Mouse (Mus musculus): Measurements from ENCODE around the gene Manbal. TPM values are rescaled to one million over a fixed set of nuclear protein-coding genes. Genes with fewer than 3 reads are reported as not detected.

The Manbal gene
- polyA plus RNA-seq, 1 experiment from 2014 or later = 68.4 TPM

- Histone ChIP-seq H3K36me3 (peaks cover 13% of the 10 kb centered on the region), H3K4me1 (replicated peaks) (peaks cover 26% of the 10 kb centered on the region), H3K9ac (no peak overlapping the region), H3K9me3 (no peaks in the 10 kb centered on the region), H3K4me3 (replicated peaks) (no peak overlapping the region), H3K27me3 (replicated peaks) (no peaks in the 10 kb centered on the region), H3K4me2 (replicated peaks) (no peak overlapping the region), H3K27ac (peak overlapping the region; percentile 37)
- ATAC-seq = no peak
- WGBS = 51% methylated on average over 13 of the region's 13 CpGs
These were observed 28.6 kb downstream of the Manbal start for GRCm38 (mm10) chr2:157395960-157396359.

DNA sequence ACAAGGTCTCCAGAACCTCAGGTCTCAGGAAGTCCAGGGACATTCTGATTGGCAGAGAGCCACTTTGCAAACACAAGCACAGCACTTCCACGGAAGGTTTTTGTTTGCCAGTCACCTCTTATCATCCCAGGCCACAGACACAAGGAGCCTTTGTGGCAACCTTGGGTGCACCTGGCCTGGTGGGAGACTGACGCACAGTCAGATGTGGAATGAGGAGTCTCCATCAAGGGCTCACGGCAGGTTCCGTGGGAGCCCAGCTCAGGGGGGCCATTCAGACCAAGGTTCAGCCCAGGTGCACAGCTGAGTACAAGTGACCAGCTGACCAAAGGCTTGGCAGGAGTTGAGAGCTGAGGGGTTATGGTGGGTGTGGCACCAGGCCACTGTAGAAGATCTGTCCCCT, 30.0 kb downstream of the Manbal start:
- Histone ChIP-seq H3K4me1 (replicated peaks) (peaks cover 22% of the 10 kb centered on the region), H3K36me3 (peaks cover 13% of the 10 kb centered on the region), H3K4me3 (replicated peaks) (no peak overlapping the region), H3K4me2 (replicated peaks) (no peak overlapping the region), H3K9me3 (no peaks in the 10 kb centered on the region), H3K27ac (no peak overlapping the region), H3K9ac (no peak overlapping the region), H3K27me3 (replicated peaks) (no peaks in the 10 kb centered on the region)
- WGBS = 74% methylated on average over 4 of the region's 4 CpGs
- no peak for ATAC-seq

DNA sequence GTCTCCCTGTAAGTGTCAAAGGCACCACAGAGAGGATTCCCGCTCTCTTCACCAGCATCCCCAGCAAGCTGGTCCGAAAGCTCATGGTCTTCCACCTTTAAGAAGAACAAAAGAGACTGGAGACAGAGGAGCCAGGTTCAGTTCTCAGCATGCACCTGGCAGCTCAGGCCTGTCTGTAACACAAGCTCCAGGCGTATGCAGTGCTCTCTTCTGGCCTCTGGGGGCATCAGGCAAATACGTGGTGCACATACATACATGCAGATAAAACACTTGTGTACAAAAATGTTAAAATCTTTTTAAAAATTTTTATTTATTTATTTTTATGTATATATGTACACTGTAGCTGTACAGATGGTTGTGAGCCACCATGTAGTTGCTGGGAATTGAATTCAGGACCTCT, 31.1 kb downstream of the Manbal start:
- Histone ChIP-seq H3K9ac (no peak overlapping the region), H3K9me3 (no peaks in the 10 kb centered on the region), H3K27me3 (replicated peaks) (no peaks in the 10 kb centered on the region), H3K4me1 (replicated peaks) (peaks cover 17% of the 10 kb centered on the region), H3K4me2 (replicated peaks) (no peak overlapping the region), H3K4me3 (replicated peaks) (no peak overlapping the region), H3K36me3 (peaks cover 13% of the 10 kb centered on the region), H3K27ac (no peak overlapping the region)
- ATAC-seq = no peak
- WGBS = 96% methylated on average over 4 of the region's 4 CpGs

DNA sequence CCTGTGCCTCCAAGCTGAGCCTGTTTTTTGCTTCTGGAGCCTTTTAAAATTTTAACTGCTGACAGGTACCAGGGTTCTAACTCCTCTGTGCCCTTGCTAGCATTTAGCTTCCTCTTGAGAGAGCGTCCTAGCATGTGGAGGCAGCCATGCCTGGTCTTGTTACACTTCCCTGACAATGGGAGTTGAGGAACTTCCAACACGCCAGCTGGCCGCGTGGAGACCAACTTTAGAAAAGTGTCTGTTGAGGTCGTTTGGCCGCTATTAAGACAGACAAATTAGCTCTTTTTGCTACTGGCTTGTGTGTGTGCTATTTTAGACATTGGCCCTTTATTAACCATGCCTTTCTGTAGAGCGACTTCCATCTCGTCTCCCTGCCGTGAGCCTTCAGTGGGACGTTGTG, 32.4 kb downstream of the Manbal start:
- no peak overlapping the region for H3K4me2 ChIP-seq (replicated peaks)
- H3K36me3 ChIP-seq = peaks cover 13% of the 10 kb centered on the region
- H3K27ac ChIP-seq = no peak overlapping the region
- no peaks in the 10 kb centered on the region for H3K9me3 ChIP-seq
- peaks cover 15% of the 10 kb centered on the region for H3K4me1 ChIP-seq (replicated peaks)
- no peak overlapping the region for H3K9ac ChIP-seq
- ATAC-seq = no peak
- 85% methylated on average over 10 of the region's 10 CpGs for WGBS
- H3K27me3 ChIP-seq (replicated peaks) = no peaks in the 10 kb centered on the region
- H3K4me3 ChIP-seq (replicated peaks) = no peak overlapping the region

DNA sequence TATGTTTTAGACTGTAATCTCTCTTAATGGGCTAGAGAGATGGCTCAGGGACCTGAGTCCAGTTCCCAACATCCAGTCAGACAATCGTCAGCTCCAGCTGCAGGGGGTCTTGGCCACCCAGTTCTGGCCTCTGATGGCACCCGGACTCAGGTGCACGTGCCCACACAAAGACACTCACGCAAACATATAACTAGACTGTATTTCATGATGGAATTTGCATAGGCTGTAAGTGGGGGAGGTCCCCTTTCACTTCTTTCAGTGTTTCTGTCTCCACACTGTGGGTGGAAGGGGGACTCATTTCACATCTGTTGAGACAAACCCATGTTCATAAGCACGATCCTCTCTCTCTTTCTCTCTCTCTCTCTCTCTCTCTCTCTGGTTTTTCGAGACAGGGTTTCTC, 33.1 kb downstream of the Manbal start:
- Histone ChIP-seq H3K27me3 (replicated peaks) (no peaks in the 10 kb centered on the region), H3K27ac (no peak overlapping the region), H3K9ac (no peak overlapping the region), H3K4me1 (replicated peaks) (peaks cover 8% of the 10 kb centered on the region), H3K9me3 (no peaks in the 10 kb centered on the region), H3K4me2 (replicated peaks) (no peak overlapping the region), H3K4me3 (replicated peaks) (no peak overlapping the region), H3K36me3 (peaks cover 13% of the 10 kb centered on the region)
- WGBS = 89% methylated on average over 6 of the region's 6 CpGs
- no peak for ATAC-seq

GRCm38 (mm10) chr2:157401261-157401660, 33.9 kb downstream of the Manbal start:
- Histone ChIP-seq H3K4me2 (replicated peaks) (no peak overlapping the region), H3K4me3 (replicated peaks) (no peak overlapping the region), H3K9ac (no peak overlapping the region), H3K9me3 (no peaks in the 10 kb centered on the region), H3K27ac (no peak overlapping the region), H3K4me1 (replicated peaks) (peaks cover 1% of the 10 kb centered on the region; the same call in 1 of the 2 replicates), H3K27me3 (replicated peaks) (no peaks in the 10 kb centered on the region), H3K36me3 (peaks cover 9% of the 10 kb centered on the region)
- no peak for ATAC-seq
- 96% methylated on average over 2 of the region's 2 CpGs for WGBS

DNA sequence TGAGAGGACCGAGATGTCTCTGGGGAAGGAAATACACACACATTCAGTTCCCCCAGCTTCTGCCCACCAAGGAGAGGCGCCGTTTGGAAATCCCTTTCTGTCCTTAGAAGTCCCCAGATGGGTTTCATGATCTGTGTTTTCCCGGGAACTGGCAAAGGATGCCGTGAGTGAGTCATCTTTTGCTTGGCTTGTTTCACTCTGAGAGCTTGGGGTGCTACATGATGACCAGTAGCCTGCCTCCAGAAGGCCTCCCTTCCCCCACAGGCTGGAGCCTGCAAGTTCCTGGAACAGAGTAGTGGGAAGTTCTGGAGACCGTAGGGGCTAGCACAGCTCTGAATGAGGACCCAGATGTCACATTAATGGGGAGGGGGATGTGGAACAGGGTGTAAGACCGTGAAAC, 40.2 kb downstream of the Manbal start:
- Histone ChIP-seq H3K9ac (no peak overlapping the region), H3K4me3 (replicated peaks) (no peak overlapping the region), H3K36me3 (no peaks in the 10 kb centered on the region), H3K27me3 (replicated peaks) (no peaks in the 10 kb centered on the region), H3K9me3 (no peaks in the 10 kb centered on the region), H3K4me1 (replicated peaks) (no peaks in the 10 kb centered on the region), H3K27ac (no peak overlapping the region), H3K4me2 (replicated peaks) (no peak overlapping the region)
- ATAC-seq = no peak
- 81% methylated on average over 7 of the region's 7 CpGs for WGBS

DNA sequence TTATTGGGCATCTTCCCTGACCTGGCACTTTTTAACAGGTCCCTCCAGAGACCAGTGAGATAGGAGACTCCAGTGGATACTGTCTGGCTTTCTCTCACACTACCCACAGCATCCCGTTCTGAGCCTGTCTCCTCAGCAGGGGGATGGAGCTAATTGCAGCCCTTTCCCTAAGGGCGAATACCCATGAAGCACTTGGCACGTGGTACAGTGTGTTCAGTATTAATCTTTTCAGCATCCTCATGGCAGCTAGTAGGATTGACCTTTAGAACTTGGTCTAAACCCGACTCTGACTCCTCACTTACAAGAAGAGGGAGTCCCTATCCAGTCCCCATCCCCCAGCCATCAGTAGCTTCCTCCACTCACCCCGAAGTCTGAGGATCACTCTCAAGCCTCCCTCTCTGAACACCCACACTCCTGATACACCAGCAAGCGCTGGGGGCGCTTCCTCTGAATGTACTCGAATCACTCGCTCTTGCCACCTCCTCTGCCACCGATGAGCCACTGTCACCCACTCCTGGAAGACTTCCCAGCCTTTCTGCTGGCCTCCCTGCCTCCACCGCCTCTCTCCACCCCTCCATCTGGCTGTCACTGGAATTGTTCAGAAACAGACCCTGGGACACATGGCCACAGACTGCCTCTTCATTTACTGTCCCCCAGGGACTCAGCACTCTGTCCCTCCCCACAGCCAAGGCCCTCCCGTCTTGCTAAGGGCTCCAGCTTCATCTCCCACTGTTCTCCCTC, 42.6 kb downstream of the Manbal start:
- no peak overlapping the region for H3K9ac ChIP-seq
- no peaks in the 10 kb centered on the region for H3K9me3 ChIP-seq
- H3K4me1 ChIP-seq (replicated peaks) = no peaks in the 10 kb centered on the region
- ATAC-seq = no peak
- H3K36me3 ChIP-seq = no peaks in the 10 kb centered on the region
- 68% methylated on average over 12 of the region's 12 CpGs for WGBS
- H3K4me3 ChIP-seq (replicated peaks) = no peak overlapping the region
- no peak overlapping the region for H3K27ac ChIP-seq
- no peak overlapping the region for H3K4me2 ChIP-seq (replicated peaks)
- H3K27me3 ChIP-seq (replicated peaks) = no peaks in the 10 kb centered on the region

GRCm38 (mm10) chr2:157411151-157411693, 43.8 kb downstream of the Manbal start:
- Histone ChIP-seq H3K9ac (no peak overlapping the region), H3K36me3 (no peaks in the 10 kb centered on the region), H3K4me2 (replicated peaks) (no peak overlapping the region), H3K4me3 (replicated peaks) (no peak overlapping the region), H3K9me3 (no peaks in the 10 kb centered on the region), H3K27me3 (replicated peaks) (no peaks in the 10 kb centered on the region), H3K27ac (no peak overlapping the region), H3K4me1 (replicated peaks) (no peaks in the 10 kb centered on the region)
- 78% methylated on average over 6 of the region's 6 CpGs for WGBS
- ATAC-seq = no peak

DNA sequence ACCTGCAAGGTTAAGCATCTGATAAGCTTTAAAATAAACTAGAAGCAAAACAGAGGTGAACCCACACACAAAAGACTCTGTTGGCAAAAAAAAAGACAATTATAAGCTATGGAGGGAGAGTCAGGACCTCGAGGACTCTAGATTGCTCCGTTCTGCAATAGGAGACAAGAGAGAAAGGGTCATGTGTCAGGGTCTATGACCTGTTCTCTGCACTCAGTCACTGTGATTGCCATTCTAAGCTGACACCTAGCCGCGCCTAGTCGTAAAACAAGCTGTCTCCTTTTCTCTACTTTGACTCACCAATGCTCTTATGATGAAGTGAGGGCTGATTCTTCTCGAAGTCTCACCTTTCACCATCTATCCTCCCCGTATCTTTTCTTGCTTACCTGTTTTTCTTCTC, 45.1 kb downstream of the Manbal start:
- Histone ChIP-seq H3K27me3 (replicated peaks) (no peaks in the 10 kb centered on the region), H3K36me3 (no peaks in the 10 kb centered on the region), H3K4me1 (replicated peaks) (0 out of 2 replicates have a peak, but pooled peaks cover 3% of the 10 kb centered on the region), H3K27ac (no peak overlapping the region), H3K4me2 (replicated peaks) (no peak overlapping the region), H3K9ac (no peak overlapping the region), H3K4me3 (replicated peaks) (no peak overlapping the region), H3K9me3 (no peaks in the 10 kb centered on the region)
- 42% methylated on average over 7 of the region's 7 CpGs for WGBS
- ATAC-seq = peak; percentile 64

GRCm38 (mm10) chr2:157417229-157417628, 49.8 kb downstream of the Manbal start:
- no peaks in the 10 kb centered on the region for H3K27me3 ChIP-seq (replicated peaks)

GRCm38 (mm10) chr2:157418206-157418605, 50.8 kb downstream of the Manbal start, which contains the start of gene Src:
Gene Src (plus strand): TSS chr2:157418444.
- H3K4me1 ChIP-seq (replicated peaks) = peaks cover 38% of the 10 kb centered on the region
- H3K27ac ChIP-seq = peak within 1 kb of the TSS; percentile 67
- H3K36me3 ChIP-seq = no peaks in the 10 kb centered on the region
- WGBS = 28% methylated on average over 13 of the region's 13 CpGs
- H3K4me3 ChIP-seq (replicated peaks) = no peak within 1 kb of the TSS
- peak within 1 kb of the TSS; percentile 28; the same call in 1 of the 2 replicates for H3K4me2 ChIP-seq (replicated peaks)
- no peaks in the 10 kb centered on the region for H3K9me3 ChIP-seq
- no peaks in the 10 kb centered on the region for H3K27me3 ChIP-seq (replicated peaks)
- H3K9ac ChIP-seq = no peak within 1 kb of the TSS
- peak; percentile 53; the same call in 1 of the 2 replicates for ATAC-seq

More at GRCm38 (mm10) chr2:157417229-157417628, 49.8 kb downstream of the Manbal start:
- H3K4me3 ChIP-seq (replicated peaks) = no peak overlapping the region
- no peak overlapping the region for H3K4me2 ChIP-seq (replicated peaks)
- no peaks in the 10 kb centered on the region for H3K36me3 ChIP-seq
- WGBS = 62% methylated on average over 6 of the region's 6 CpGs
- ATAC-seq = no peak
- no peak overlapping the region for H3K9ac ChIP-seq
- H3K4me1 ChIP-seq (replicated peaks) = peaks cover 29% of the 10 kb centered on the region
- no peaks in the 10 kb centered on the region for H3K9me3 ChIP-seq
- H3K27ac ChIP-seq = no peak overlapping the region

DNA sequence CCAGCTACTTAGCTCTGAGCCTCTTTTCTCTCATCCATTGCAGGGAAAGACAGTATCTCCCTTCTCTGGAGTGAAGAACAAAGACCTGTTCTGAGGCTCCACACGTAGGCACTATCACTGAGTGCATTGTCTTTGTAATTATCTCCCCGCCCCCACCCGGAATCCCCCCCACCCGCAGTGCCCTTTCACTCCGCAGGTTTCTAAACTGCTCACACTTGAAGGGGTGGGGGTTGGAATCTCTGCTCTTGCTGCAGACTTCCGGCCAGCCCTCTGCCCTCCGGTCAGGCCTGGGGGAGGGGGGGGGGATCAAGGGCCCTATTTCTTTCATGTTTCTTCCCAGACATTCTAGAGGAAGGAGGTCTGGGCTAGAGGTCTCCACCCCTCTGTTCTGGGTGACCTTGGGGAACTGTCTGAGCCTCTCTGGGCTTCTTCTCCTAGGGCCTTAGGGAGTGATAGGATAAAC, 51.2 kb downstream of the Manbal start:
- peak; percentile 5; the same call in 1 of the 2 replicates for ATAC-seq
- 5% methylated on average over 7 of the region's 7 CpGs for WGBS
- no peak overlapping the region for H3K4me3 ChIP-seq (replicated peaks)
- no peaks in the 10 kb centered on the region for H3K36me3 ChIP-seq
- no peaks in the 10 kb centered on the region for H3K27me3 ChIP-seq (replicated peaks)
- no peaks in the 10 kb centered on the region for H3K9me3 ChIP-seq
- no peak overlapping the region for H3K9ac ChIP-seq
- peak overlapping the region; percentile 28; the same call in 1 of the 2 replicates for H3K4me2 ChIP-seq (replicated peaks)
- H3K27ac ChIP-seq = peak overlapping the region; percentile 67
- peaks cover 42% of the 10 kb centered on the region for H3K4me1 ChIP-seq (replicated peaks)
